Mouse (Mus musculus) heart, embryonic 14.5 days (tissue): Measurements from ENCODE around the gene Hormad1. TPM values are rescaled to one million over a fixed set of nuclear protein-coding genes. Genes with fewer than 3 reads are reported as not detected.

Experiments used
- ATAC-seq: fragments of 200-750 bp; cut with Nextera tagmentation; 2 replicates; pipeline ENCODE4 v1.8.0; 2017; ENCODE audit warnings: low read depth, moderate TSS enrichment; ENCODE audit not compliant: insufficient number of reproducible peaks, insufficient read depth, low FRiP score
- H3K27ac ChIP-seq, 2 experiments: fragments of 200-500 bp in 1 of 2; fragments of 300-500 bp in 1 of 2; sonication (generic) in 1 of 2; replicated peaks in 1 of 2; 2 replicates each; pipeline ENCODE4 v1.5.1; 2012 to 2014; ENCODE audit warnings: low read depth in 2 of 2, low read length in 2 of 2, control low read depth in 1 of 2, mild to moderate bottlenecking in 1 of 2, mixed read lengths in 1 of 2; ENCODE audit not compliant: control insufficient read depth in 1 of 2, insufficient read depth in 1 of 2
- H3K27me3 ChIP-seq: fragments of 300-500 bp; sonication (generic); 2 replicates; pipeline ENCODE4 v1.6.1; 2014; ENCODE audit warnings: mild to moderate bottlenecking, low read length, control low read depth; ENCODE audit not compliant: control insufficient read depth, insufficient read depth
- H3K36me3 ChIP-seq: fragments of 300-500 bp; sonication (generic); 2 replicates; pipeline ENCODE4 v1.6.1; 2014; ENCODE audit warnings: mild to moderate bottlenecking, control low read depth, low read length, mixed read lengths; ENCODE audit not compliant: control insufficient read depth, insufficient read depth
- H3K4me1 ChIP-seq, 2 experiments: fragments of 200-500 bp in 1 of 2; fragments of 300-500 bp in 1 of 2; sonication (generic) in 1 of 2; 2 replicates each; pipeline ENCODE4 v1.6.1; 2012 to 2014; ENCODE audit warnings: low read length in 2 of 2, control low read depth in 1 of 2, mixed read lengths in 1 of 2; ENCODE audit not compliant: control insufficient read depth in 2 of 2, insufficient read depth in 2 of 2
- H3K4me2 ChIP-seq: fragments of 300-500 bp; sonication (generic); 2 replicates; pipeline ENCODE4 v1.6.1; 2014; ENCODE audit warnings: mild to moderate bottlenecking, low read length
- H3K4me3 ChIP-seq, 2 experiments: fragments of 200-500 bp in 1 of 2; fragments of 300-500 bp in 1 of 2; sonication (generic) in 1 of 2; 2 replicates each; pipeline ENCODE4 v1.5.1; 2012 to 2014; ENCODE audit warnings: low read length in 2 of 2, mild to moderate bottlenecking in 2 of 2, control low read depth in 1 of 2, low read depth in 1 of 2, moderate library complexity in 1 of 2; ENCODE audit not compliant: control insufficient read depth in 1 of 2, insufficient read depth in 1 of 2
- H3K9ac ChIP-seq: fragments of 300-500 bp; sonication (generic); 2 replicates; pipeline ENCODE4 v1.6.1; 2014; ENCODE audit warnings: mild to moderate bottlenecking, low read length
- H3K9me3 ChIP-seq: fragments of 300-500 bp; sonication (generic); 2 replicates; pipeline ENCODE4 v1.6.1; 2016; ENCODE audit warnings: low read length, control low read depth; ENCODE audit not compliant: control insufficient read depth
- WGBS: fragments of 180-500 bp; shearing (Covaris S2); extraction: QIAGEN DNeasy Blood & Tissue Kit; methylation state at CpG from one replicate; pipeline ENCODE4 v1.1.7; 2014; 5-methylcytosine and 5-hydroxymethylcytosine counted together
- polyA plus RNA-seq: library from polyadenylated mRNA; unstranded; fragments of >200 nt; fragmentation: Nextera tagmentation; extraction: Ambion mirVana; gene quantifications from 2 replicates; pipeline ENCODE4 v1.2.1, GENCODE M21; 2014

Gene Hormad1
- polyA plus RNA-seq, 1 experiment from 2014 or later, result not detected

- Histone ChIP-seq H3K27me3 (no peaks in the 10 kb centered on the region), H3K9ac (peak within 1 kb of the TSS; percentile 73), H3K9me3 (no peaks in the 10 kb centered on the region), H3K27ac (peak within 1 kb of the TSS; percentile 82 to 83), H3K4me1 (peaks cover 0 to 15% of the 10 kb centered on the region in 2 experiments; a peak in 2 of 4 replicates), H3K4me2 (peak within 1 kb of the TSS; percentile 84), H3K36me3 (peaks cover 43% of the 10 kb centered on the region), H3K4me3 (peak within 1 kb of the TSS; percentile 69 to 73)
- ATAC-seq, result peak; percentile 99
- WGBS, result under 1% methylated on average over 44 of the region's 44 CpGs
These were observed 65.4 kb downstream of the Hormad1 start, which contains the start of gene Ensa for GRCm38 (mm10) chr3:95624628-95625503. Gene Ensa, plus strand, starts transcription at chr3:95624993.

- peaks cover 0 to 21% of the 10 kb centered on the region in 2 experiments; a peak in 3 of 4 replicates for H3K4me1 ChIP-seq
- H3K9me3 ChIP-seq, result no peaks in the 10 kb centered on the region
- no peaks in the 10 kb centered on the region for H3K27me3 ChIP-seq
- no peak for ATAC-seq
- 81% methylated on average over 5 of the region's 5 CpGs for WGBS
- H3K9ac ChIP-seq, result peak overlapping the region; percentile 18; the same call in 1 of the 2 replicates
- H3K36me3 ChIP-seq, result peaks cover 67% of the 10 kb centered on the region
- H3K27ac ChIP-seq, result no peak overlapping the region
- no peak overlapping the region for H3K4me2 ChIP-seq
- no peak overlapping the region for H3K4me3 ChIP-seq
These were observed 68.3 kb downstream of the Hormad1 start for GRCm38 (mm10) chr3:95627763-95628162.

- no peak overlapping the region for H3K27ac ChIP-seq
- WGBS, result 69% methylated on average over 4 of the region's 4 CpGs
- no peak for ATAC-seq
- no peak overlapping the region for H3K4me2 ChIP-seq
- H3K9me3 ChIP-seq, result no peaks in the 10 kb centered on the region
- no peak overlapping the region for H3K9ac ChIP-seq
- H3K4me3 ChIP-seq, result no peak overlapping the region
- H3K36me3 ChIP-seq, result peaks cover 86% of the 10 kb centered on the region
- peaks cover 0 to 18% of the 10 kb centered on the region in 2 experiments; a peak in 3 of 4 replicates for H3K4me1 ChIP-seq
- H3K27me3 ChIP-seq, result no peaks in the 10 kb centered on the region
These were observed 70.3 kb downstream of the Hormad1 start for GRCm38 (mm10) chr3:95629755-95630154.

- no peak overlapping the region for H3K4me2 ChIP-seq
- H3K27ac ChIP-seq, result no peak overlapping the region
- peaks cover 96% of the 10 kb centered on the region for H3K36me3 ChIP-seq
- 78% methylated on average over 3 of the region's 3 CpGs for WGBS
- no peak overlapping the region for H3K9ac ChIP-seq
- ATAC-seq, result no peak
- H3K9me3 ChIP-seq, result no peaks in the 10 kb centered on the region
- peaks cover 0 to 15% of the 10 kb centered on the region in 2 experiments; a peak in 3 of 4 replicates for H3K4me1 ChIP-seq
- no peak overlapping the region for H3K4me3 ChIP-seq
- no peaks in the 10 kb centered on the region for H3K27me3 ChIP-seq
These were observed 71.4 kb downstream of the Hormad1 start for GRCm38 (mm10) chr3:95630856-95631255.

GRCm38 (mm10) chr3:95631304-95631703 lies 71.8 kb downstream of the Hormad1 start:
- H3K27me3 ChIP-seq, result no peaks in the 10 kb centered on the region
- H3K9me3 ChIP-seq, result no peaks in the 10 kb centered on the region
- no peak overlapping the region for H3K27ac ChIP-seq
- H3K4me1 ChIP-seq, result peaks cover 0 to 10% of the 10 kb centered on the region in 2 experiments; a peak in 2 of 4 replicates
- WGBS, result 70% methylated on average over 6 of the region's 6 CpGs
- H3K4me3 ChIP-seq, result no peak overlapping the region
- H3K4me2 ChIP-seq, result no peak overlapping the region
- ATAC-seq, result no peak
- H3K36me3 ChIP-seq, result peaks cover 97% of the 10 kb centered on the region
- H3K9ac ChIP-seq, result no peak overlapping the region

GRCm38 (mm10) chr3:95632648-95633588 lies 73.4 kb downstream of the Hormad1 start:
- Histone ChIP-seq H3K4me3 (no peak overlapping the region), H3K27ac (peak overlapping the region; percentile 35 to 45; a peak in 3 of 4 replicates), H3K9me3 (no peaks in the 10 kb centered on the region), H3K4me1 (peaks cover 0 to 6% of the 10 kb centered on the region in 2 experiments; a peak in 2 of 4 replicates), H3K4me2 (no peak overlapping the region), H3K27me3 (no peaks in the 10 kb centered on the region), H3K36me3 (peaks cover 94% of the 10 kb centered on the region), H3K9ac (no peak overlapping the region)
- 61% methylated on average over 12 of the region's 12 CpGs for WGBS
- ATAC-seq, result no peak

GRCm38 (mm10) chr3:95635636-95636035 lies 76.2 kb downstream of the Hormad1 start:
- H3K9ac ChIP-seq, result no peak overlapping the region
- peaks cover 0 to 6% of the 10 kb centered on the region in 2 experiments; a peak in 2 of 4 replicates for H3K4me1 ChIP-seq
- no peak overlapping the region for H3K4me2 ChIP-seq
- H3K9me3 ChIP-seq, result no peaks in the 10 kb centered on the region
- no peak overlapping the region for H3K27ac ChIP-seq
- H3K4me3 ChIP-seq, result no peak overlapping the region
- H3K27me3 ChIP-seq, result no peaks in the 10 kb centered on the region
- 66% methylated on average over 4 of the region's 4 CpGs for WGBS
- H3K36me3 ChIP-seq, result peaks cover 77% of the 10 kb centered on the region
- no peak for ATAC-seq
